Mouse (Mus musculus) brain, embryonic 14.5 days (tissue): ENCODE data around the gene Ppp2r1b. TPM values are rescaled to one million over a fixed set of nuclear protein-coding genes. Genes with fewer than 3 reads are reported as not detected.

Experiments
- DNase-seq: peaks from one replicate; pipeline ENCODE4 v3.0.0-alpha.2; 2011; ENCODE audit warnings: low read depth
- CTCF ChIP-seq: fragments of 200-500 bp; IDR thresholded peaks from 2 replicates; pipeline ENCODE4 v1.5.1; 2012; ENCODE audit warnings: inconsistent platforms, mild to moderate bottlenecking, moderate library complexity, borderline replicate concordance; ENCODE audit not compliant: insufficient read depth, insufficient read length; ENCODE audit errors: extremely low read depth
- POLR2A ChIP-seq: fragments of 200-500 bp; IDR thresholded peaks from 2 replicates; pipeline ENCODE4 v1.6.1; 2012; ENCODE audit warnings: mild to moderate bottlenecking, inconsistent platforms, borderline replicate concordance; ENCODE audit not compliant: poor library complexity, insufficient read depth, insufficient read length, severe bottlenecking; ENCODE audit errors: extremely low read depth
- polyA plus RNA-seq: library from polyadenylated mRNA; depleted of rRNA; stranded (reverse); fragments of >200 nt; gene quantifications from 2 replicates; pipeline ENCODE4 v1.2.3, GENCODE M21; 2012; rRNA removed

Gene Ppp2r1b
- 32.2 and 38.5 TPM in 2 replicates for polyA plus RNA-seq

- DNase-seq = no peak
- TF ChIP-seq POLR2A = no peak
- no peak for TF ChIP-seq CTCF
Observed at GRCm38 (mm10) chr9:50845081-50845480, at the start of gene Ppp2r1b. Gene Ppp2r1b, plus strand, starts transcription at chr9:50845301.

- no peak for TF ChIP-seq CTCF
- no peak for TF ChIP-seq POLR2A
- DNase-seq = no peak
Observed at GRCm38 (mm10) chr9:50796776-50797175, 48.3 kb upstream of the Ppp2r1b start.

- DNase-seq = no peak
- TF ChIP-seq POLR2A = no peak
- TF ChIP-seq CTCF = no peak
Observed at GRCm38 (mm10) chr9:50797641-50798040, 47.5 kb upstream of the Ppp2r1b start.

- TF ChIP-seq CTCF = no peak
- peak; percentile 52 for DNase-seq
Observed at GRCm38 (mm10) chr9:50798368-50798767, 46.7 kb upstream of the Ppp2r1b start.

- DNase-seq = peak; percentile 66
- TF ChIP-seq POLR2A (no peak), CTCF (peak; percentile 55; the same call in 1 of the 2 replicates)
Observed at GRCm38 (mm10) chr9:50800985-50801384, 44.1 kb upstream of the Ppp2r1b start.

GRCm38 (mm10) chr9:50803055-50803671 is 41.9 kb upstream of the Ppp2r1b start:
- no peak for DNase-seq
- no peak for TF ChIP-seq POLR2A
- no peak for TF ChIP-seq CTCF

- no peak for DNase-seq
- TF ChIP-seq CTCF = no peak
- no peak for TF ChIP-seq POLR2A
Observed at GRCm38 (mm10) chr9:50808471-50808870, 36.6 kb upstream of the Ppp2r1b start.

GRCm38 (mm10) chr9:50809146-50809545 is 36.0 kb upstream of the Ppp2r1b start:
- no peak for DNase-seq
- TF ChIP-seq CTCF (no peak), POLR2A (no peak)

- TF ChIP-seq CTCF (no peak), POLR2A (no peak)
Observed at GRCm38 (mm10) chr9:50811187-50811586, 33.9 kb upstream of the Ppp2r1b start.

GRCm38 (mm10) chr9:50811746-50812145 is 33.4 kb upstream of the Ppp2r1b start:
- no peak for DNase-seq
- TF ChIP-seq POLR2A = no peak

More at GRCm38 (mm10) chr9:50811187-50811586, 33.9 kb upstream of the Ppp2r1b start:
- no peak for DNase-seq

GRCm38 (mm10) chr9:50813796-50814195 is 31.3 kb upstream of the Ppp2r1b start:
- TF ChIP-seq POLR2A = no peak
- no peak for TF ChIP-seq CTCF
- no peak for DNase-seq

- TF ChIP-seq POLR2A (no peak), CTCF (no peak)
- DNase-seq = no peak
Observed at GRCm38 (mm10) chr9:50815666-50816065, 29.4 kb upstream of the Ppp2r1b start.

- TF ChIP-seq CTCF (no peak), POLR2A (no peak)
Observed at GRCm38 (mm10) chr9:50816512-50816911, 28.6 kb upstream of the Ppp2r1b start.

GRCm38 (mm10) chr9:50818050-50818449 is 27.1 kb upstream of the Ppp2r1b start:
- TF ChIP-seq POLR2A (no peak), CTCF (no peak)
- DNase-seq = no peak

More at GRCm38 (mm10) chr9:50816512-50816911, 28.6 kb upstream of the Ppp2r1b start:
- no peak for DNase-seq
